Mouse (Mus musculus) CH12.LX (cell line): ENCODE data around the gene Srd5a1. TPM values are rescaled to one million over a fixed set of nuclear protein-coding genes. Genes with fewer than 3 reads are reported as not detected.
A peak's percentile ranks its signal among the peaks of the same experiment; 100 is the strongest.

Experiments
- DNase-seq: peaks from one replicate; pipeline ENCODE4 v3.0.0-alpha.2; 2013; ENCODE audit errors: extremely low read depth
- H3K27ac ChIP-seq: 2 replicates; pipeline ENCODE4 v1.5.1; 2012; ENCODE audit warnings: low read depth, mild to moderate bottlenecking, control low read depth, moderate library complexity; ENCODE audit not compliant: insufficient read depth
- H3K27me3 ChIP-seq: replicated peaks from 2 replicates; pipeline ENCODE3; 2012; ENCODE audit warnings: inconsistent platforms
- H3K36me3 ChIP-seq, 2 experiments: replicated peaks in 1 of 2; 2 replicates each; pipeline versions ENCODE3 to v1.6.1; 2012; ENCODE audit warnings: inconsistent platforms in 1 of 2, low read length in 1 of 2, mild to moderate bottlenecking in 1 of 2, mixed read lengths in 1 of 2, moderate library complexity in 1 of 2; ENCODE audit not compliant: control insufficient read depth in 1 of 2, insufficient read depth in 1 of 2
- H3K4me1 ChIP-seq, 2 experiments: 2 replicates each; pipeline ENCODE4 v1.6.1; 2012; ENCODE audit warnings: inconsistent platforms in 1 of 2, moderate library complexity in 1 of 2; ENCODE audit not compliant: insufficient read depth in 2 of 2, control insufficient read depth in 1 of 2
- H3K4me2 ChIP-seq: 2 replicates; pipeline ENCODE4 v1.6.1; 2012; ENCODE audit warnings: low read depth, mild to moderate bottlenecking, control low read depth; ENCODE audit not compliant: poor library complexity, insufficient read depth, severe bottlenecking
- H3K4me3 ChIP-seq, 3 experiments: fragments of 150-350 bp in 1 of 3; sonication (generic) in 1 of 3; replicated peaks in 1 of 3; 2 replicates each; pipeline versions ENCODE3 to v1.5.1; 2011 to 2012; ENCODE audit warnings: low read depth in 2 of 3, low read length in 2 of 3, mild to moderate bottlenecking in 2 of 3, moderate library complexity in 2 of 3, control low read depth in 1 of 3, improper control_type of control experiment in 1 of 3, inconsistent platforms in 1 of 3, mixed read lengths in 1 of 3; ENCODE audit not compliant: poor library complexity in 1 of 3
- H3K79me2 ChIP-seq: replicated peaks from 2 replicates; pipeline ENCODE4 v1.6.1; 2012; ENCODE audit warnings: mild to moderate bottlenecking, moderate library complexity; ENCODE audit not compliant: control insufficient read depth, poor library complexity, insufficient read depth, severe bottlenecking; ENCODE audit errors: extremely low read depth
- H3K9ac ChIP-seq: 2 replicates; pipeline ENCODE4 v1.6.1; 2012; ENCODE audit warnings: low read depth, mild to moderate bottlenecking, control low read depth, moderate library complexity; ENCODE audit not compliant: insufficient read depth
- H3K9me3 ChIP-seq: replicated peaks from 2 replicates; pipeline ENCODE3; 2012; ENCODE audit warnings: low read length, inconsistent platforms, mixed read lengths
- BHLHE40 ChIP-seq: IDR thresholded peaks from 2 replicates; pipeline ENCODE4 v1.6.1; 2011; ENCODE audit warnings: mild to moderate bottlenecking, low read depth, low read length, improper control_type of control experiment
- CHD2 ChIP-seq: IDR thresholded peaks from 2 replicates; pipeline ENCODE4 v1.6.1; 2011; ENCODE audit warnings: low read length, improper control_type of control experiment
- CTCF ChIP-seq, 2 experiments: IDR thresholded peaks in 1 of 2; conservative IDR thresholded peaks in 1 of 2; 2 replicates each; pipeline ENCODE4 v1.5.1; 2011 to 2012; ENCODE audit warnings: low read depth in 2 of 2, low read length in 2 of 2, improper control_type of control experiment in 1 of 2, inconsistent platforms in 1 of 2, mild to moderate bottlenecking in 1 of 2, moderate library complexity in 1 of 2
- ELF1 ChIP-seq: IDR thresholded peaks from 2 replicates; pipeline ENCODE4 v1.6.1; 2014; ENCODE audit warnings: low read depth, mild to moderate bottlenecking, inconsistent platforms, low read length, improper control_type of control experiment
- EP300 ChIP-seq: IDR thresholded peaks from 2 replicates; pipeline ENCODE4 v1.6.1; 2011; ENCODE audit warnings: low read length, improper control_type of control experiment
- ETS1 ChIP-seq: conservative IDR thresholded peaks from 2 replicates; pipeline ENCODE4 v1.6.1; 2012; ENCODE audit warnings: low read depth, mild to moderate bottlenecking, inconsistent platforms, low read length, improper control_type of control experiment, moderate library complexity
- GABPA ChIP-seq: IDR thresholded peaks from 2 replicates; pipeline ENCODE4 v1.6.1; 2012; ENCODE audit warnings: low read depth, low read length, improper control_type of control experiment, inconsistent platforms; ENCODE audit not compliant: insufficient replicate concordance
- HCFC1 ChIP-seq: IDR thresholded peaks from 2 replicates; pipeline ENCODE4 v1.6.1; 2012; ENCODE audit warnings: low read depth, mild to moderate bottlenecking, inconsistent platforms, low read length, improper control_type of control experiment
- JUND ChIP-seq: conservative IDR thresholded peaks from 2 replicates; pipeline ENCODE4 v1.6.1; 2011; ENCODE audit warnings: low read depth, low read length, improper control_type of control experiment
- KAT2A ChIP-seq: IDR thresholded peaks from 2 replicates; pipeline ENCODE4 v1.6.1; 2012; ENCODE audit warnings: low read length, improper control_type of control experiment, inconsistent platforms; ENCODE audit not compliant: insufficient replicate concordance
- MAFK ChIP-seq: IDR thresholded peaks from 2 replicates; pipeline ENCODE4 v1.6.1; 2011; ENCODE audit warnings: low read length, improper control_type of control experiment; ENCODE audit not compliant: insufficient replicate concordance
- MAX ChIP-seq: IDR thresholded peaks from 2 replicates; pipeline ENCODE4 v1.6.1; 2011; ENCODE audit warnings: low read length, improper control_type of control experiment
- MEF2A ChIP-seq: IDR thresholded peaks from 2 replicates; pipeline ENCODE4 v1.6.1; 2014; ENCODE audit warnings: low read depth, mild to moderate bottlenecking, inconsistent platforms, low read length, improper control_type of control experiment, borderline replicate concordance
- NRF1 ChIP-seq: IDR thresholded peaks from 2 replicates; pipeline ENCODE4 v1.6.1; 2014; ENCODE audit warnings: low read depth, mild to moderate bottlenecking, inconsistent platforms, low read length, improper control_type of control experiment, moderate library complexity
- PAX5 ChIP-seq: IDR thresholded peaks from 2 replicates; pipeline ENCODE4 v1.6.1; 2012; ENCODE audit warnings: low read length, inconsistent platforms, mixed read lengths
- RAD21 ChIP-seq: IDR thresholded peaks from 2 replicates; pipeline ENCODE4 v1.6.1; 2011; ENCODE audit warnings: low read depth, mild to moderate bottlenecking, low read length, improper control_type of control experiment, moderate library complexity
- SIN3A ChIP-seq: IDR thresholded peaks from 2 replicates; pipeline ENCODE4 v1.6.1; 2012; ENCODE audit warnings: low read length, improper control_type of control experiment, inconsistent platforms
- SMC3 ChIP-seq: IDR thresholded peaks from 2 replicates; pipeline ENCODE4 v1.6.1; 2011; ENCODE audit warnings: low read depth, low read length, improper control_type of control experiment
- USF1 ChIP-seq: IDR thresholded peaks from 2 replicates; pipeline ENCODE4 v1.6.1; 2014; ENCODE audit warnings: low read depth, mild to moderate bottlenecking, inconsistent platforms, low read length, improper control_type of control experiment
- ZC3H11A ChIP-seq: IDR thresholded peaks from 2 replicates; pipeline ENCODE4 v1.6.1; 2012; ENCODE audit warnings: low read depth, mild to moderate bottlenecking, inconsistent platforms, low read length, improper control_type of control experiment
- ZMIZ1 ChIP-seq: IDR thresholded peaks from 2 replicates; pipeline ENCODE4 v1.6.1; 2012; ENCODE audit warnings: low read depth, mild to moderate bottlenecking, inconsistent platforms, low read length, improper control_type of control experiment
- dilution Hi-C: fragments of 300-500 bp; cut with MboI; formaldehyde crosslinking; loops from 2 replicates; pipeline ENCODE4 v1.14.3; 2020; ENCODE audit warnings: low sequenced_read_pairs; ENCODE audit not compliant: extremely low pct_unique_long_range_greater_than_20kb, extremely low pct_ligation_motif_present
- in situ Hi-C: fragments of 300-500 bp; cut with MboI; formaldehyde crosslinking; loops from 3 replicates; pipeline ENCODE4 v1.14.3; 2019; ENCODE audit warnings: low sequenced_read_pairs, low pct_ligation_motif_present, low pct_unique_long_range_greater_than_20kb, mixed read lengths
- polyA plus RNA-seq: library from polyadenylated mRNA; unstranded; fragments of >175 nt; gene quantifications from 2 replicates; pipeline ENCODE4 v1.2.1, GENCODE M21; 2012; ENCODE audit warnings: low read depth; ENCODE audit not compliant: insufficient read length
- total RNA-seq, 2 experiments: library from RNA; depleted of rRNA; stranded (reverse); fragments of 300-350 nt in 1 of 2; fragments of >200 nt in 1 of 2; gene quantifications; 2 replicates each; pipeline ENCODE4 v1.2.3; 2012 to 2014

Srd5a1 gene
- total and polyA plus RNA-seq, 3 experiments, result 1.2 to 2.4 (median 2.3) TPM

- Histone ChIP-seq H3K9ac (no peak overlapping the region), H3K4me2 (no peak overlapping the region), H3K36me3 (no peaks in the 10 kb centered on the region), H3K79me2 (no peaks in the 10 kb centered on the region), H3K27ac (no peak overlapping the region), H3K27me3 (peaks cover 3% of the 10 kb centered on the region), H3K4me1 (no peaks in the 10 kb centered on the region; a peak in 1 of 4 replicates), H3K4me3 (no peak overlapping the region), H3K9me3 (no peaks in the 10 kb centered on the region)
- dilution Hi-C loops (no loop called here), in situ Hi-C loops (loop anchor here (5.0 kb wide), 1 partner anchor 103 kb away; no protein-coding TSS in a partner anchor)
- TF ChIP-seq ZC3H11A (no peak), BHLHE40 (no peak), HCFC1 (no peak), PAX5 (no peak), USF1 (no peak), MAFK (no peak), CHD2 (no peak), KAT2A (no peak), MEF2A (no peak), ELF1 (no peak), MAX (no peak), ZMIZ1 (no peak), EP300 (no peak), JUND (no peak), RAD21 (no peak), SIN3A (no peak), ETS1 (no peak), CTCF (conservative IDR thresholded peaks at IDR 0.05 in 1 of 2, IDR thresholded peaks at IDR 0.05 in 1 of 2; ENCODE audit: low read depth in 2 of 2, low read length in 2 of 2) (no peak), GABPA (no peak)
- DNase-seq, result no peak
These were observed 57.0 kb downstream of the Srd5a1 start for GRCm38 (mm10) chr13:69554255-69554654.

- TF ChIP-seq USF1 (no peak), RAD21 (peak; percentile 87), SMC3 (peak; percentile 85), ZC3H11A (0 out of 2 replicates have a peak, but pooled peaks have one; percentile 6), NRF1 (no peak), CTCF (conservative IDR thresholded peaks at IDR 0.05 in 1 of 2, IDR thresholded peaks at IDR 0.05 in 1 of 2; ENCODE audit: low read depth in 2 of 2, low read length in 2 of 2) (peak; percentile 87 to 91)
- Histone ChIP-seq H3K4me1 (no peaks in the 10 kb centered on the region; a peak in 1 of 4 replicates), H3K9ac (no peak overlapping the region), H3K27ac (no peak overlapping the region), H3K4me3 (no peak overlapping the region), H3K36me3 (no peaks in the 10 kb centered on the region), H3K27me3 (peaks cover 3% of the 10 kb centered on the region), H3K79me2 (no peaks in the 10 kb centered on the region), H3K4me2 (no peak overlapping the region), H3K9me3 (no peaks in the 10 kb centered on the region)
- peak; percentile 57 for DNase-seq
- dilution Hi-C loops (no loop called here), in situ Hi-C loops (loop anchor here (5.0 kb wide), 1 partner anchor 104 kb away; no protein-coding TSS in a partner anchor)
These were observed 58.2 kb downstream of the Srd5a1 start for GRCm38 (mm10) chr13:69553024-69553423.
